Mouse (Mus musculus) midbrain, embryonic 11.5 days (tissue): ENCODE measurements around the gene Setd7. TPM values are rescaled to one million over a fixed set of nuclear protein-coding genes. Genes with fewer than 3 reads are reported as not detected.

Experiments used
- ATAC-seq: fragments of 200-750 bp; cut with Nextera tagmentation; 2 replicates; pipeline ENCODE4 v1.8.0; 2017; ENCODE audit warnings: moderate TSS enrichment, moderate library complexity; ENCODE audit not compliant: low FRiP score
- DNase-seq: peaks from one replicate; pipeline ENCODE4 v3.0.0; 2015; ENCODE audit warnings: low spot score; ENCODE audit errors: missing footprints
- H3K27ac ChIP-seq: fragments of 300-500 bp; sonication (generic); 2 replicates; pipeline ENCODE4 v1.5.1; 2014; ENCODE audit warnings: low read depth, low read length
- H3K27me3 ChIP-seq: fragments of 300-500 bp; sonication (generic); 2 replicates; pipeline ENCODE4 v1.6.1; 2014; ENCODE audit warnings: mild to moderate bottlenecking, low read length, moderate library complexity, mixed read lengths; ENCODE audit not compliant: control insufficient read depth, insufficient read depth
- H3K36me3 ChIP-seq: fragments of 300-500 bp; sonication (generic); 2 replicates; pipeline ENCODE4 v1.6.1; 2014; ENCODE audit warnings: mild to moderate bottlenecking, low read length, moderate library complexity, mixed read lengths; ENCODE audit not compliant: control insufficient read depth, insufficient read depth
- H3K4me1 ChIP-seq: fragments of 300-500 bp; sonication (generic); 2 replicates; pipeline ENCODE4 v1.6.1; 2014; ENCODE audit warnings: low read length; ENCODE audit not compliant: control insufficient read depth, insufficient read depth
- H3K4me2 ChIP-seq: fragments of 300-500 bp; sonication (generic); 2 replicates; pipeline ENCODE4 v1.6.1; 2014; ENCODE audit warnings: mild to moderate bottlenecking, moderate library complexity
- H3K4me3 ChIP-seq: fragments of 300-500 bp; sonication (generic); 2 replicates; pipeline ENCODE4 v1.5.1; 2014; ENCODE audit warnings: low read depth, low read length
- H3K9ac ChIP-seq: fragments of 300-500 bp; sonication (generic); 2 replicates; pipeline ENCODE4 v1.6.1; 2014; ENCODE audit warnings: low read length
- H3K9me3 ChIP-seq: fragments of 300-500 bp; sonication (generic); 2 replicates; pipeline ENCODE4 v1.6.1; 2016; ENCODE audit warnings: low read length; ENCODE audit not compliant: control insufficient read depth
- WGBS: fragments of 180-500 bp; shearing (Covaris S2); extraction: QIAGEN DNeasy Blood & Tissue Kit; methylation state at CpG from one replicate; pipeline ENCODE4 v1.1.7; 2014; 5-methylcytosine and 5-hydroxymethylcytosine counted together
- polyA plus RNA-seq: library from polyadenylated mRNA; unstranded; fragments of >200 nt; fragmentation: Nextera tagmentation; extraction: Ambion mirVana; gene quantifications from 2 replicates; pipeline ENCODE4 v1.2.1, GENCODE M21; 2014

Gene Setd7
- polyA plus RNA-seq, 1 experiment from 2014 or later, result 3.4 TPM

DNA sequence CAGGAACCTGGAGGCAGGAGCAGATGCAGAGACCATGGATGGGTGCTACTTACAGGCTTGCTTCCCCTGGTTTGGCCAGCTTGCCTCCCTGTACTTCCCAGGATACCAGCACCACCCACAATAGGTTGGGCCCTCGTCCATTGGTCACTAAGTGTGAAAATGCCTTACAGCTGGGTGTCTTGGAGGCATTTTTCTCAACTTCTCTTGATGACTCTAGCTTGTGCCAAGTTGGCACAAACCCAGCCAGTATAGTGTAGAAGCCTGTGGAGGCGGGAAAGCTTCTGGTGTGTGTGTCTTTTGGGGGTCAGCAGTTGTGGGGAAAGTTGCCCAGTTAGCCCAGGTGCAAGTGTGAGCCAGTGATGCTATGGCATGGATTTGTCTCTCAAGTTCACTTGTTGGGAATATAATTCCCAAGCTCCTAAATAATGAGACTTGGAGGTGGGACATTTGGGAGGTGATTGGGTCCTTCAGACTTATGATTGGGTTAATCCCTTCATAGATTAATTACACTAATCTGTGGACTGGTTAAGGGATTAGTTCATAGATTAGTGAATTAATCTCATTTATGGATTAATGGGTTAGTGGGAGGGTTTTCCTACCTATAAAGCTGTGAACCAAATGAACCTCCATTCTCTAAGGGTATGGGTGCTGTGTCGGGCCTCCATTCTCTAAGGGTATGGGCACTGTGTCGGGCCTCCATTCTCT lies 74.0 kb downstream of the Setd7 start:
- H3K27ac ChIP-seq, result no peak overlapping the region
- no peak for ATAC-seq
- H3K9ac ChIP-seq, result no peak overlapping the region
- H3K4me2 ChIP-seq, result no peak overlapping the region
- DNase-seq, result no peak
- H3K9me3 ChIP-seq, result no peaks in the 10 kb centered on the region
- H3K4me3 ChIP-seq, result no peak overlapping the region
- H3K27me3 ChIP-seq, result no peaks in the 10 kb centered on the region
- WGBS, result 92% methylated on average over 4 of the region's 4 CpGs
- peaks cover 12% of the 10 kb centered on the region for H3K4me1 ChIP-seq
- H3K36me3 ChIP-seq, result no peaks in the 10 kb centered on the region

DNA sequence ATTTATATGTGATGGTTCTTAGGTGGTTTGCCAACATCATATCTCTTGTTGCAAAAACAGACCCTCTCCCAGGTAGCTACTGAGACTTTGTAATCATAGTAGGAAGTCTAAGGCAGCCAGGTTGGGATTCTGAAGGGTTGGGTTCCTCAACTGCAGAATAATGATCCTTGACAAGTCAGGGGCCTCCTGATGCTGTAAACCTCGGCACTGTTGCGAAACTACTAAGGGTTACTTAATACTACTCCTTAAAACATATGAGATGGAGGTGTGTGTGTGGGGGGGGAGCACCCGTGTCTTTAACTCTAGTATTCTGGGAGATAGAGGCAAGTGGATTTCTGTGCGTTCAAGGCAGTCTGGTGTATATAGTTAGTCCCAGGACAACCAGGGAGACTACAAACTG lies 75.3 kb downstream of the Setd7 start:
- H3K27me3 ChIP-seq, result no peaks in the 10 kb centered on the region
- no peak overlapping the region for H3K9ac ChIP-seq
- no peaks in the 10 kb centered on the region for H3K36me3 ChIP-seq
- 89% methylated on average over 4 of the region's 4 CpGs for WGBS
- no peak overlapping the region for H3K27ac ChIP-seq
- peaks cover 12% of the 10 kb centered on the region for H3K4me1 ChIP-seq
- DNase-seq (no peak), ATAC-seq (no peak)
- no peak overlapping the region for H3K4me3 ChIP-seq
- H3K9me3 ChIP-seq, result no peaks in the 10 kb centered on the region
- no peak overlapping the region for H3K4me2 ChIP-seq

- Histone ChIP-seq H3K27ac (peak overlapping the region; percentile 85; the same call in 1 of the 2 replicates), H3K9me3 (no peaks in the 10 kb centered on the region), H3K4me3 (peak overlapping the region; percentile 54), H3K9ac (peak overlapping the region; percentile 74), H3K27me3 (no peaks in the 10 kb centered on the region), H3K4me2 (peak overlapping the region; percentile 69), H3K36me3 (no peaks in the 10 kb centered on the region), H3K4me1 (peaks cover 12% of the 10 kb centered on the region)
- WGBS, result 1% methylated on average over 33 of the region's 33 CpGs
- peak; percentile 48 for ATAC-seq
- no peak for DNase-seq
These were observed 76.3 kb downstream of the Setd7 start for GRCm38 (mm10) chr3:51484370-51484769.

- Histone ChIP-seq H3K4me3 (peak within 1 kb of the TSS; percentile 54), H3K27me3 (no peaks in the 10 kb centered on the region), H3K9ac (peak within 1 kb of the TSS; percentile 74), H3K27ac (peak within 1 kb of the TSS; percentile 85), H3K9me3 (no peaks in the 10 kb centered on the region), H3K4me1 (peaks cover 12% of the 10 kb centered on the region), H3K36me3 (no peaks in the 10 kb centered on the region), H3K4me2 (peak within 1 kb of the TSS; percentile 69)
- DNase-seq, result peak; percentile 100
- WGBS, result under 1% methylated on average over 70 of the region's 70 CpGs
- ATAC-seq, result peak; percentile 94
These were observed 76.8 kb downstream of the Setd7 start, which contains the start of gene Rab33b for GRCm38 (mm10) chr3:51483741-51484359. Gene Rab33b (plus strand): TSS chr3:51483920.

DNA sequence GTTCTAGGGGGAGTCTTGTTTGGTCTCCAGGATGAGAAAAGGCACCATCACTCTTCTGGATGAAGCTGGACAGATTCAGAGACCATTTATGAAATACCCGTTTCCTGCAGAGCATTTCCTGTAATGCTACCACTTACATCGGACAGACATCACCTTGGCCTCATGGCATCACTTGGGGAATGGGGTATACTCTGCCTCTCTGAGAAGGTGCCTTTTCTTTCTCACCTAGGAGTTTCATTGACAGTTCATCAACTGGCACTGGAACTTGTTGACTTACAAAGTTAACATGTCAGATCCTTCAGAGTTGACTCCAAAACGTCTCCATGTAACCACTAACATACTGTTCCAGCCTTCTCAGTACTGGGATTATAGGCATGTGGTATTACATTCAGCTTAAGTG lies 77.9 kb downstream of the Setd7 start:
- H3K4me3 ChIP-seq, result no peak overlapping the region
- peak overlapping the region; percentile 74; the same call in 1 of the 2 replicates for H3K9ac ChIP-seq
- DNase-seq, result peak; percentile 65
- H3K4me2 ChIP-seq, result peak overlapping the region; percentile 69
- H3K36me3 ChIP-seq, result no peaks in the 10 kb centered on the region
- H3K27me3 ChIP-seq, result no peaks in the 10 kb centered on the region
- no peaks in the 10 kb centered on the region for H3K9me3 ChIP-seq
- no peak overlapping the region for H3K27ac ChIP-seq
- ATAC-seq, result no peak
- peaks cover 12% of the 10 kb centered on the region for H3K4me1 ChIP-seq
- 78% methylated on average over 3 of the region's 3 CpGs for WGBS

DNA sequence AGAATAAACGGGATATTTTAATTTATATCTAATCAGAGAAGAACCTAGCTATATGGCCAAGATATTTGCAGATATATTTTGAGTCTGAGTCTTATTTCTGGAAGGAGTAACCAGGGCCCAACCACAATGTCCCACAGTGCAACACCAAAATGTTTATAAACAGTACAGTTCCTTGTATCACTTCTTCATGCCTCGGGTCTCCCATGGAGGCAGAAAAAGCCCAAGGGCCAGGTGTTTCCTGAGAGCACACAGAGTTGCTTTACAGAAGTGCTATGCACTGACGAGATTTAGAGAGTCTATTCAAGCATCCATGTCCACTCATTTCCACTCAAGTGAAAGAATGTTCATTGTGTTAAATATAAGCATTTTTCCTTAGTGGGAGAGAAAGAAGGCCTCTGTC lies 78.8 kb downstream of the Setd7 start:
- no peak overlapping the region for H3K27ac ChIP-seq
- no peak for DNase-seq
- no peaks in the 10 kb centered on the region for H3K27me3 ChIP-seq
- H3K9ac ChIP-seq, result no peak overlapping the region
- WGBS, result 64% methylated on average over 3 of the region's 3 CpGs
- H3K9me3 ChIP-seq, result no peaks in the 10 kb centered on the region
- peaks cover 12% of the 10 kb centered on the region for H3K4me1 ChIP-seq
- H3K36me3 ChIP-seq, result no peaks in the 10 kb centered on the region
- no peak overlapping the region for H3K4me3 ChIP-seq
- no peak overlapping the region for H3K4me2 ChIP-seq
- no peak for ATAC-seq

GRCm38 (mm10) chr3:51481059-51481458 lies 79.6 kb downstream of the Setd7 start:
- H3K4me1 ChIP-seq, result peaks cover 12% of the 10 kb centered on the region
- H3K9me3 ChIP-seq, result no peaks in the 10 kb centered on the region
- H3K9ac ChIP-seq, result no peak overlapping the region
- H3K27me3 ChIP-seq, result no peaks in the 10 kb centered on the region
- H3K36me3 ChIP-seq, result no peaks in the 10 kb centered on the region
- H3K4me2 ChIP-seq, result no peak overlapping the region
- DNase-seq (peak; percentile 91), ATAC-seq (no peak)
- no peak overlapping the region for H3K27ac ChIP-seq
- no peak overlapping the region for H3K4me3 ChIP-seq

- Histone ChIP-seq H3K9me3 (no peaks in the 10 kb centered on the region), H3K4me3 (no peak overlapping the region), H3K27me3 (no peaks in the 10 kb centered on the region), H3K27ac (no peak overlapping the region), H3K9ac (no peak overlapping the region), H3K4me2 (no peak overlapping the region), H3K36me3 (no peaks in the 10 kb centered on the region), H3K4me1 (peaks cover 8% of the 10 kb centered on the region; the same call in 1 of the 2 replicates)
- ATAC-seq (no peak), DNase-seq (peak; percentile 39)
- 44% methylated on average over 2 of the region's 2 CpGs for WGBS
These were observed 80.8 kb downstream of the Setd7 start for GRCm38 (mm10) chr3:51479893-51480292.

DNA sequence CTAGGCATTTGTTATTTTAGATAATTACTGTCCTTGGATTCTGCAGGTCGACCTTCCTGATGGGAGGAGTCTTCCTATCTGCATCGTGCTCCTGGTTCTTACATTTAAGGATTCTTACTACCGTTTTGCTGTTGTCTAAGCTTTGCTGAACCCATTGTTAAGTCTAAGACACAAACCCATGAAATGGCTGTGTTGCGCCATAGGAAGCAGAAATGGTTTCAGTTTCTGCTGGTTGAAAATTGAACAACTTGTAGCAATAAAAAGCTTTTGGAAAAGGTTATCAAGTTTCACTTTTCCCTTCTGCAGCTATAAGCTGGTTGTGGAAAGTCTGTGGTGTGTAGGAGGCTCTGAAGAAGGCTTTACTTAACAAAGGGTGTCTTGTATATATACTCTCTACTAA lies 85.0 kb downstream of the Setd7 start:
- peaks cover 8% of the 10 kb centered on the region for H3K36me3 ChIP-seq
- 89% methylated on average over 4 of the region's 4 CpGs for WGBS
- ATAC-seq, result no peak

More for the DNA sequence above, 85.0 kb downstream of the Setd7 start:
- Histone ChIP-seq H3K9me3 (no peaks in the 10 kb centered on the region), H3K4me1 (no peaks in the 10 kb centered on the region), H3K27ac (no peak overlapping the region), H3K4me3 (no peak overlapping the region), H3K4me2 (no peak overlapping the region), H3K27me3 (no peaks in the 10 kb centered on the region), H3K9ac (no peak overlapping the region)
- no peak for DNase-seq
